In the genomic region with DNA sequence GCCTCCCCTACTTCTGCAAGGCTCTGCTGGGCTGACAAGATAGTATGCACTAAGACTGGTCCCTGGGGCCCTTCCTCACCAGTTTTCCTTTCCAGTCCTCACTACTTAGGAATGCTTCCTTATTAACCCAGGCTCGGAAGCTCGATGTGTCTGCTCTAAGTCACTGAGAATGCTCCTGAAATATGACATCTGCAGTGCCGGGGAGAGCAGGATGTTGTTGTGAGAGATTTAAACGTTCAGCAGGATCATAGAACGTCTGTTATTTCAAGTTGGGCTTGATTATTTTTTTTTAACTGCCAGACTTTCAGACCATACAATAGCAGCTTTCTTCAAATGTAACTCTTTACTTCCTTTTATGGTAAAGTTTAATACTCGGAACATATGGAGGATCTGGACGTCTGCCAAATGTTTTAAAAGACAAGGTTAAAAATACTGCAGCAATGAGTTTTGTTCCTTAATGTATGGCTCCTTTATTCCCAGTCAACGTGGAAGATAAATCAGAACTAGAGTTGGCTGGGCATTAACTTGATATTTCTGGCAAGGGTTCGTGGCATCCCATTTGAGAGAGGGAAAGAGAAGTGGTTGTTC, we compare ENCODE assay signal across 9 mouse cellular contexts.
DNase-seq lines count a peak whose midpoint lies in the region; ATAC-seq lines count a peak whose summit lies in the region.
"Had no signal": no experiment of that assay in that cellular context is flagged by ENCODE, and none has a peak within 500 bp of the region (broad histone marks: within the 10 kb centered on the region; RNA-seq: fewer than 3 reads in every experiment).

No protein-coding gene starts in this region.

- H3K9me3 ChIP-seq in kidney, embryonic 16.5 days (ENCODE audit: low read length) = no peaks in the 10 kb centered on the region
- H3K9me3 ChIP-seq in hindbrain, embryonic 13.5 days = no peaks in the 10 kb centered on the region
- H3K9me3 ChIP-seq in limb, embryonic 13.5 days = no peaks in the 10 kb centered on the region

- peak overlapping the region; percentile 89 for H3K27ac ChIP-seq in kidney, embryonic 16.5 days (ENCODE audit: low read length)
- peak overlapping the region; percentile 52; the same call in 1 of the 2 replicates for H3K27ac ChIP-seq in hindbrain, embryonic 13.5 days
- peak overlapping the region; percentile 92 for H3K27ac ChIP-seq in limb, embryonic 13.5 days

- ATAC-seq in kidney, embryonic 16.5 days (ENCODE audit: low FRiP score, low TSS enrichment) = peak; percentile 88
- no peak for ATAC-seq in hindbrain, embryonic 13.5 days (ENCODE audit: low FRiP score)
- peak; percentile 91 for ATAC-seq in limb, embryonic 13.5 days (ENCODE audit: low FRiP score, low read depth)

- no peaks in the 10 kb centered on the region for H3K36me3 ChIP-seq in kidney, embryonic 16.5 days (ENCODE audit: insufficient read depth, low read length)
- H3K36me3 ChIP-seq in hindbrain, embryonic 13.5 days = no peaks in the 10 kb centered on the region
- no peaks in the 10 kb centered on the region for H3K36me3 ChIP-seq in limb, embryonic 13.5 days
- H3K36me3 ChIP-seq: G1E had no signal

- no peak for DNase-seq in kidney, adult 11 months
- peak; percentile 69 for DNase-seq in embryo, embryonic 11.5 days (ENCODE audit: low read depth, low spot score)
- no peak for DNase-seq in thymus, postnatal 10 days (ENCODE audit: low spot score in 2 of 2)
- DNase-seq in urinary bladder, postnatal 14 days (ENCODE audit: low spot score) = no peak
- DNase-seq in adrenal gland, adult 2 months = no peak

- WGBS in kidney, embryonic 16.5 days = 21% methylated on average over 9 of the region's 9 CpGs
- 44% methylated on average over 9 of the region's 9 CpGs for WGBS in hindbrain, embryonic 13.5 days
- WGBS in limb, embryonic 13.5 days = 3% methylated on average over 9 of the region's 9 CpGs

- H3K27me3 ChIP-seq in kidney, embryonic 16.5 days (ENCODE audit: insufficient read depth, low read length) = no peaks in the 10 kb centered on the region
- H3K27me3 ChIP-seq in hindbrain, embryonic 13.5 days = no peaks in the 10 kb centered on the region
- H3K27me3 ChIP-seq in limb, embryonic 13.5 days = no peaks in the 10 kb centered on the region

- no peak overlapping the region for H3K9ac ChIP-seq in kidney, embryonic 16.5 days (replicated peaks; ENCODE audit: low read length)
- no peak overlapping the region for H3K9ac ChIP-seq in hindbrain, embryonic 13.5 days
- H3K9ac ChIP-seq in limb, embryonic 13.5 days = no peak overlapping the region

- peaks cover 6% of the 10 kb centered on the region; the same call in 1 of the 2 replicates for H3K4me1 ChIP-seq in kidney, embryonic 16.5 days (ENCODE audit: insufficient read depth, low read length)
- peaks cover 3% of the 10 kb centered on the region; the same call in 1 of the 2 replicates for H3K4me1 ChIP-seq in hindbrain, embryonic 13.5 days (replicated peaks)
- peaks cover 16% of the 10 kb centered on the region for H3K4me1 ChIP-seq in limb, embryonic 13.5 days

- H3K4me3 ChIP-seq in kidney, embryonic 16.5 days (ENCODE audit: low read length) = no peak overlapping the region
- H3K4me3 ChIP-seq in hindbrain, embryonic 13.5 days = no peak overlapping the region
- no peak overlapping the region for H3K4me3 ChIP-seq in limb, embryonic 13.5 days

- H3K4me2 ChIP-seq in kidney, embryonic 16.5 days (replicated peaks; ENCODE audit: low read depth, low read length) = no peak overlapping the region; the same call in 1 of the 2 replicates
- no peak overlapping the region for H3K4me2 ChIP-seq in hindbrain, embryonic 13.5 days
- peak overlapping the region; percentile 49 for H3K4me2 ChIP-seq in limb, embryonic 13.5 days (replicated peaks)
